Mouse (Mus musculus) retina, postnatal 7 days (tissue): Measurements from ENCODE around the gene Dao.

Experiments
- DNase-seq: peaks from one replicate; pipeline ENCODE4 v3.0.0-alpha.2; 2012; ENCODE audit warnings: low read depth, low spot score

The Dao gene

DNA sequence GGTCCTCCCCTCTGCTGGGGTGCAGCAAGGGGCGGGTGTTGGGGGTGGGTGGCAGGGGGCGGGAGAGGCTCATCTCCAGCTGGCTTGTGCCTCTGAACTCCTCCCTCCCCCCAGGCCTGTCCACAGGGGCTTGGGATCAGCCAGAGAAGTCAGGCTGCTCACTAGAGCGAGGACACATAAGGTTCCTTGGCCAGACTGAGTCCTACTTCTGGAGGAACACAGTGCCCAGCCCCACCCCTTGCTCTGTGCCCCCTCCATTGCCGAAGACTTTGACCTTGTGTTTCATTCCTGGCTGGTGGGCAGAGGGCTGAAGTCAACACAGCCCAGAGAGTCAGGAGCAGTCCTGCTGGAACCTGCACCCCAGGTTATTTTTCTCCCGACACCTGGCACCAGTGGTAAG, at the start of gene Dao:
Dao (plus strand) TSS at position 162 of the 400 bp plus-strand sequence.
- no peak for DNase-seq

DNA sequence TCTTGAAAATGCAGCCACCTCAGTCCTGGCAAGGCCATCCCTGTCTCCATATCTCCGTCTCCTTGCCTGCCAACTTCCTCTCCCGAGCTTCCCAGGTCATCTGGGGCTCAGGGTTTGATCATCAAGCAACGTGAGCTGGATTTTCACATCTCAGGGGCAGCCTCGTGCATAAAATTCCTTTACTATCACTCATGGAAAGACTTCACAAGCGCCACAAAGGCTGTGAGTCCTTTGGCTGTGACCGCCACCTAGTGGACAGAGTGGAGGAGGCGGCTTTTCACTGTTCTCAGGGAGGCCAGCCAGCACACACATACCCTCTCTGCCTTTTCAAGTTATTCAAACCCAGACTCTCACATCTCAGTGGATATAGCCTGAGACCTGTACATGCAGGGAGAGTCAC, 49.1 kb upstream of the Dao start:
- DNase-seq = peak; percentile 79

DNA sequence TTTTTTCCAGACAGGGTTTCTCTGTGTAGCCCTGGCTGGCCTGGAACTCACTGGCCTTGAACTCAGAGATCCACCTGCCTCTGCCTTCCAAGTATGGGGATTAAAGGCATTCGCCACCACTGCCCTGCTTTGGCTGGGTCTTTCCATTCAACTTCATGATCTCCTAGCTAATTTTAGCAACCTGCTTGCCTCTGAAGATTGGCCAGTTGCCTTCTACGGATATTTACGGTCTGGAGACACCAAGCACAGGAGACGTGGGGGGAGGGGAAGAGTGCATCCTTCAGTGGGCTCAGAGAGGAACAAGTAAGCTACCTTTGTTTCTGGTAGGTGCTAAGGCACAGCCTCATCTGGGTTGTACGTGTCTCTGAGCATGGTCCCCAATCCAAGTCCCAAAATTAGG, 48.2 kb upstream of the Dao start:
- DNase-seq = no peak

GRCm38 (mm10) chr5:113955691-113956090, 47.8 kb upstream of the Dao start:
- no peak for DNase-seq

- peak; percentile 75 for DNase-seq
Measured at GRCm38 (mm10) chr5:113956510-113956909, 47.0 kb upstream of the Dao start.

- DNase-seq = no peak
Measured at GRCm38 (mm10) chr5:113959039-113959438, 44.5 kb upstream of the Dao start.

GRCm38 (mm10) chr5:113960416-113960815, 43.1 kb upstream of the Dao start:
- no peak for DNase-seq

DNA sequence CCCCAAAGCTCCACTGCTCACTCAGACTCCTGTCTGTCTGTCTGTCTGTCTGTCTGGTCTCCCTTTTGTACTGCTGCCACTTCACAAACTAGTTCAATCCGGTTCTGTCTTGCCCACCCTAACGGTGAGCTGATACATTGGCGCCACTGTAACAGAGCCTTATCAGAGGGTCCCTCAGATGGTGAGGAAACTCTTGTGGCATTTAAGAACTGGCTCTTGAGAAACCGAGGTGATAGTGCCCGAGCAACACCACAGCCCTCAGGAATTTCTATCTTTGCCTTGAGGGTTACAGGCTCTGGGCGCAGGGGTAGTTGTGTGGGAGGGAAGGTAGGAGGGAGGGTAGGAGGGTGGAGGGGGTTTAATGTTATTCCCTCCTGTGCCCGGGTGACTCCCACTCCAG, 41.7 kb upstream of the Dao start:
- DNase-seq = no peak

DNA sequence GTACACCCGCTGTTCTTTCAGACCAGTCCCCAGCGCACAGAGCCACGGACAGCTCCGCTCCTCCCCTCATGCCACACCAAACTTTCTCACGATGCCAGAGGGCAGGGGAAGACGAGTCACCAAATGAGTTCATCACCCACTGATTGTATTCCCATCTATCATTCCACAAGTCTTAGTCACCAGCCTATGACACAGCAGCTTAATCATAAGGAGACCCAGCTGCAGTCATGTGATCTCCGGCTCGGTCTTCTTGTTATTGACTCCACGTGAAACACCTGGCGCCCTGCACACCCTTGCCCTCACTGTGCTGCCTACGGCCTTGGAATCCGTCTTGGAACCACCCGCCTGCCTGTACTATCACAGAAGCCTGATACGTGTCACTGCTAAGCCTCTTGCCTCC, 38.5 kb upstream of the Dao start:
- DNase-seq = no peak

DNA sequence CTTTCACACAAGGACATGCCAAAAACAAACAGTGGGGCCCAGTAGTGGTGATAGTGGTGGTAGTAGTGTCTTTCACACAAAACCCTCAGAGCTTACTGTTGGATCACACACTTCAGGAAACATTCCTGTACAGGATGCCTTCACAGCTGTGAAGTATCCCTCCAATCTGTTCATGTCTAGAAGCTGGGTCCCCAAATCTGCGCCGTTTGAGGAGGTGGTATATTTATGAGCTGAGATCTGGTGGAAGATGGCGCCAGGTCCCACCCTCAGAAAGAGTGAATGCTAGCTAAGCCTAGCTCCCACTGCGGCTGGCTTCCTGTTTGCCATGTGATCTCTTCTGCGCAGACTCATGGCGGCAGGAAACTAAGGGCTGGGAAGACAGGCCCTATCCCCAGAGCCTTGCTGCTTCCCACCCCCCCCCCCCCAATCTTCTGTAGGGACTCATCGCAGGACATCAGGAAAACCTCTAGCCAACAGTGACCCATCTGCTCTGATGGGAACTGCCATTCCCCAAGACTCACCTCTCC, 37.8 kb upstream of the Dao start:
- no peak for DNase-seq

GRCm38 (mm10) chr5:113966452-113967150, 36.9 kb upstream of the Dao start:
- no peak for DNase-seq

DNA sequence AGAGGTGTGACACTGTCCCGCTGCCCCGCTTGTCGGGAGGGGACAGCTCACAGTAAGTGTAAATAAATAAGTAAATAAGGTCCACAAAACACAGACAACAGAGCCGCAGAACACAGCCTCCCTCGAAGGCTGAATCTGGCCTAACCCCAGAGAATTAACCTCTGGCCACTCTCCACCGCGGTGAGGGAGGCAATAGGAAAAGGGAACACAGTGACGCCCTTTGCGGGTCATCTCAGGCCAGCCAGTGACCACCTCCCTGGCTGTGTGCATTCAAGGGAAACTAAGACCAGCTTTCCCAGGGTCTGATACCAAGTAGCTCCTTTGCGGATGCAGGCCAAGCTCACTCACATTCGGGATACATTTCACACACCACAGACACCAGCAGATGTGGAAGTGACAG, 35.1 kb upstream of the Dao start:
- no peak for DNase-seq

- no peak for DNase-seq
Measured at GRCm38 (mm10) chr5:113971434-113971960, 32.0 kb upstream of the Dao start.

- no peak for DNase-seq
Measured at GRCm38 (mm10) chr5:113972589-113973515, 30.7 kb upstream of the Dao start.

DNA sequence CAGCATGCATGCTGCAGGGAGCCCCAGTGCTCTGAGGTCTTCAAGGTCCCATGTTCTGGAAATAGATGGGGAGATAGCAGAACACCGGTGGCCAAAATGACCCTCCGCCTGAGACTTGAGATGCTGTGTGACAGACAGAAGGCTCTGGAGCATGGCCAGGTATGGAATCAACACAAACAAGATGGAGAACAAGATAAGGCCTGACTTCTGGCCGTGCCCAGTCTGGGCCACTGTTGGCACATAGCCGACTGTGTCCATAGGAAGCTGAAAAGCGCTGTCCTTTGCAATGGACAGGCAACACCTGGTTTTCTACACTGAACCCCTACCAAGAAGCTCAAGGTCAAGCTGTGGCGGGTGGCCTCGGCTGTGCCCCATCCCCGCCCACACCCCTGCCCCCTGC, 29.7 kb upstream of the Dao start:
- no peak for DNase-seq

DNA sequence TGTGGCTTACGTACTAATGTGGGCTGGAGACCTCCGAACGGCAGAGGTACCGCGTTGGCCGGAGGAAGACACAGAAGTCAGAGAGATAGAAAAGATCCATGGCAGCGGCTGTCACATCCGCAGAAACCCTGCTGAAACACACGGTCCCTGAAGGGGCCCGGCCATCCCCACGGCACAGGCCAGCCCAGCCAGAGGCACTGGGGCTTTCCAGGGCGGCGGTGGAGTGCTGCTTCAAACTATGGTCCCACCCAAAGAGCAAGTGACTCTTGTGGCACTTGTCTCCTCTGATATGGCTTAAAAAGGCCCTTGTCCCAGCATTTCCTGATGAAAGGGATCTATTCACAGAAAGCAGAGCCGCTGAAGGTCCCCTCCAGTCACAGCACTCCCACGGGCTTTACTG, 28.9 kb upstream of the Dao start:
- DNase-seq = no peak

- DNase-seq = no peak
Measured at GRCm38 (mm10) chr5:113975538-113976215, 27.8 kb upstream of the Dao start.

GRCm38 (mm10) chr5:113976597-113976996, 26.9 kb upstream of the Dao start:
- no peak for DNase-seq

GRCm38 (mm10) chr5:113977309-113977708, 26.2 kb upstream of the Dao start:
- DNase-seq = no peak

GRCm38 (mm10) chr5:113980511-113980910, 23.0 kb upstream of the Dao start:
- DNase-seq = no peak

DNA sequence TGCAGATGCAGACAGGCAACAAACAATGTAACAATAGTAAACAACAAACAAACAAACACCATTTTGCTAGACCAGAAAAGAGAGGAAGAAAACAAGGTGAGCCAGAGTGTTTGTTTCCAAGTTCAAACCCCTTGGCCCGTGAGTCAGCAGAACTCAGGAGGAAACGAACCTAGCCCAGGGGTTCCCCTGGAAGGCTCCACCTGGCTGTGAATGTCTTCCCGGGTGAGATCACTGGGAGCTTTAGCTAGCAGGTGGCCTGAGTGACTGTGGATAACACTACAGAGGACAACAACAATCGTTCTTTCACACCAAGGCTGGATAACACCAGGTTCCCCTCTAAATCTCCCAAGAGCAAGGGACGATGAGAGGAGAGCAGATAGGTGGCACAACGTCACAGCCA, 22.3 kb upstream of the Dao start:
- DNase-seq = no peak

DNA sequence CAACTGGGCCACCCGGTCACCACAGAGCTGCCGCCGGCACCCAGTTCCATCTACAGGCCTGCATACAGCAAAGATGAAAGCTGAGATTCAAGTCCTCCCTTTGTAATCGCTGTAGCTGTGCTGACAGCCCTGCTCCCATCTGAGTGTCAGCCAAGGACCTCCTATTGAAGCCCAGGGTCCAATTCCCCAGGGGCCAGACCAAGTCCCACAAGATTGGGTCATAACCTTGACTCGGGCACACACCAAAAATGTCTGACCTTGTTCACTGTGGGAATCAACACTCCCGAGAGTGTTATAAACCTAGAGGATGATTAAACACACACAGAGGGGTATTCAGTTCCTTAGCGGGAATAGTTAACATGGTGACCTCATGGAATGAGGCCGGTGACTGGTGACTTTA, 21.7 kb upstream of the Dao start:
- no peak for DNase-seq
